Mouse (Mus musculus) embryonic stem cell, embryonic (primary cell): ENCODE measurements around the gene Prdx2.

Experiments used
- CTCF ChIA-PET, 4 experiments: fragments of 300-600 bp in 2 of 4; fragments of 350-600 bp in 2 of 4; sonication (Branson Sonifier 250); formaldehyde crosslinking; loops; one replicate each; lab custom pipeline; 2022; ENCODE audit warnings: inconsistent platforms in 2 of 4; lab: Charles Lee
- POLR2A ChIA-PET, 4 experiments: fragments of 300-600 bp in 2 of 4; fragments of 350-600 bp in 2 of 4; sonication (Branson Sonifier 250); formaldehyde crosslinking; loops; one replicate each; lab custom pipeline; 2022; ENCODE audit warnings: antibody characterized with exemption in 4 of 4, inconsistent platforms in 1 of 4; lab: Charles Lee

The Prdx2 gene

GRCm38 (mm10) chr8:84967532-84968304 is 1.7 kb upstream of the Prdx2 start:
- ChIA-PET CTCF (interaction anchor here (0.7 to 2.8 kb wide), 12 partner anchors 8 to 152 kb away, joined by 3 to 34 read pairs (median 4); partner anchors contain the start of genes Hook2 (in 1 of the 4) and Junb (in 1 of the 4)), POLR2A (interaction anchor here in 3 of 4 experiments (0.6 to 30.0 kb wide), 37 partner anchors 11 to 310 kb away, joined by 3 to 992 read pairs (median 5); partner anchors contain the start of genes Tnpo2 (in 3 of the 3), Dhps (in 2 of the 3), Hook2 (in 2 of the 3) and Junb (in 2 of the 3))

DNA sequence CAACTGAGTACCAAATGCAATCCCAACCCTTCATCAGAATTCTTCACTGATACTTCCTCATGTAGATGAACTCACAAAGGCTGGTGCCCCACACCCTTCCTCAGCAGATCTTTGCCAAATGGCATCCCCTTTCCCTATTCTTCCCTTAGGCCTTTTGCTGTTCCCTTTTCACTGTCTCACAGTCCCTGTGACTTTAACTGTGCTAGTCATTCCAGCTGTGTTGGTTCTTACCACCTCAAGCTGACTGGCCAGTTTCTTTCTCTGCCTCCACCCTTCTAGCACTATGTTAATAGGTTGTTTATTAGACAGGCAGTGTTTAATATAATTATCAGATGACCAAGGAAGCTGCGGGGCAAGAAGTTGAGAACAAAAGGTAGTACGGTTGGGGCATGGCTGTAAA is 737 bp upstream of the Prdx2 start:
- CTCF ChIA-PET = interaction anchor here (0.5 to 2.2 kb wide), 8 partner anchors 12 to 579 kb away, joined by 3 to 8 read pairs (median 4); partner anchors contain the start of gene Hook2 (in 1 of the 4)
- POLR2A ChIA-PET = interaction anchor here (0.6 to 30.0 kb wide), 37 partner anchors 11 to 332 kb away, joined by 3 to 992 read pairs (median 4); partner anchors contain the start of genes Junb (in 3 of the 4), Dhps (in 2 of the 4), Hook2 (in 2 of the 4) and Tnpo2 (in 2 of the 4)

DNA sequence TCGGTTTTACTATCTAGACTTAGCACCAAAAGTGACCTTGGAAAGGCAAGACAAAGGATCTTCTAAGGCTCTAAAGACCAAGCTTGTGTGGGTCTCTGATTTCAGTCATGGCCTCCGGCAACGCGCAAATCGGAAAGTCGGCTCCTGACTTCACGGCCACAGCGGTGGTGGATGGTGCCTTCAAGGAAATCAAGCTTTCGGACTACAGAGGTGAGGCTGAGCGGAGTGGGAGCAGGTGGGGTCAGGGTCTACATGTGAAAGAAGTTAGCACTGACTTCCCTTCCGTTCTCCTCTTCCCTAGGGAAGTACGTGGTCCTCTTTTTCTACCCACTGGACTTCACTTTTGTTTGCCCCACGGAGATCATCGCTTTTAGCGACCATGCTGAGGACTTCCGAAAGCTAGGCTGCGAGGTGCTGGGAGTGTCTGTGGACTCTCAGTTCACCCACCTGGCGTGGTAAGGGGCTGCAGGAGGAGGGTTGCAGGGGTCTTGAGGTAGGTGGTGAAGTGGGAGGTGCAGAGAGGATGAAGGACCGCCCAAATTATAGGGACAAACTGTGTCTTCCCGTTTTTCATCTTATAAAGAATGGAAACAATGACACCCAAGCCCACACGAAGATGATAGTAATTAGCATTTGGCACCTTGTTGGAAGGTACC is 876 bp downstream of the Prdx2 start:
- ChIA-PET CTCF (interaction anchor here in 1 of 4 experiments (0.9 to 1.1 kb wide), 2 partner anchors 20 to 28 kb away, joined by 3 read pairs; partner anchors contain the start of gene Hook2), POLR2A (interaction anchor here in 3 of 4 experiments (0.6 to 30.0 kb wide), 34 partner anchors 9 to 123 kb away, joined by 3 to 992 read pairs (median 4); partner anchors contain the start of genes Junb (in 3 of the 3), Tnpo2 (in 3 of the 3), Calr (in 2 of the 3) and Dhps (in 2 of the 3))

- ChIA-PET CTCF (interaction anchor here in 1 of 4 experiments (1.1 kb wide), 1 partner anchor 19 kb away, joined by 3 read pairs; the partner anchor contains the start of gene Hook2), POLR2A (interaction anchor here in 3 of 4 experiments (0.6 to 30.0 kb wide), 17 partner anchors 10 to 840 kb away, joined by 3 to 992 read pairs (median 5); partner anchors contain the start of genes Hook2 (in 2 of the 3), Junb (in 2 of the 3), Tnpo2 (in 2 of the 3) and Calr (in 1 of the 3))
These were observed 1.5 kb downstream of the Prdx2 start for GRCm38 (mm10) chr8:84970913-84971312.

GRCm38 (mm10) chr8:84973079-84973478 is 3.7 kb downstream of the Prdx2 start:
- POLR2A ChIA-PET = interaction anchor here (0.6 to 30.0 kb wide), 17 partner anchors 2 to 126 kb away, joined by 3 to 992 read pairs (median 74); partner anchors contain the start of genes Dhps (in 2 of the 4), Hook2 (in 2 of the 4), Junb (in 2 of the 4) and Tnpo2 (in 2 of the 4)
- CTCF ChIA-PET = interaction anchor here in 2 of 4 experiments (0.7 to 10.4 kb wide), 7 partner anchors 15 to 484 kb away, joined by 3 to 250 read pairs (median 74); partner anchors contain the start of gene Hook2 (in 2 of the 2)

GRCm38 (mm10) chr8:84973803-84974542 is 4.6 kb downstream of the Prdx2 start:
- POLR2A ChIA-PET = interaction anchor here (0.5 to 30.0 kb wide), 44 partner anchors 1 to 442 kb away, joined by 3 to 992 read pairs (median 10); partner anchors contain the start of genes Hook2 (in 4 of the 4), Dhps (in 3 of the 4), Trir (in 3 of the 4) and Asna1 (in 2 of the 4)
- CTCF ChIA-PET = interaction anchor here (0.5 to 10.4 kb wide), 41 partner anchors 7 to 1612 kb away, joined by 3 to 250 read pairs (median 5); partner anchors contain the start of genes Hook2 (in 3 of the 4), Tnpo2 (in 2 of the 4) and Man2b1 (in 1 of the 4)

- ChIA-PET CTCF (interaction anchor here (0.5 to 10.4 kb wide), 47 partner anchors 8 to 482 kb away, joined by 3 to 250 read pairs (median 5); partner anchors contain the start of genes Hook2 (in 3 of the 4), Tnpo2 (in 2 of the 4) and Man2b1 (in 1 of the 4)), POLR2A (interaction anchor here (0.5 to 30.0 kb wide), 55 partner anchors 2 to 442 kb away, joined by 3 to 992 read pairs (median 8); partner anchors contain the start of genes Hook2 (in 4 of the 4), Dhps (in 3 of the 4), Trir (in 3 of the 4) and Asna1 (in 2 of the 4))
These were observed 5.3 kb downstream of the Prdx2 start for GRCm38 (mm10) chr8:84974543-84975142.

DNA sequence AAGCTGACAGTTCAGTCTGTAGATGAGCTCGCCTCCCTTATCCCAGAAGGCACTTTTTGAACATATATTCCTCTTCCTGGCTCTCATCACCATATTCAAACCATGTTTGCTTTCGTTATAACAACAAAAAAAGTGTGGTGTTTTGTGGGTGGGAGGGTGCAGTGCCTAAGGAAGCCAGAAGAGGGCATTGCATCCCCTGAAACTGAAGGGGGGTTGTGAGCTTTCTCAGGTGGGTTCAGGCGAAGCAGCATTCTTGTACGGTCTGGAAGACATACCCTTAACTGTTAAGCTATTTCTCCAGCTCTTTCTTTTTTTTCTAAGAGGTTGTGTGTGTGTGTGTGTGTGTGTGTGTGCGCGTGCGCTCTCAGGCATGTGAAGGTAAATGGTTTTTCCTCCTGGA is 6.0 kb downstream of the Prdx2 start:
- ChIA-PET CTCF (interaction anchor here (0.6 to 10.4 kb wide), 54 partner anchors 9 to 507 kb away, joined by 3 to 250 read pairs (median 5); partner anchors contain the start of genes Hook2 (in 3 of the 4), Tnpo2 (in 2 of the 4), Dnase2a (in 1 of the 4) and Nacc1 (in 1 of the 4)), POLR2A (interaction anchor here (0.5 to 30.0 kb wide), 89 partner anchors 3 to 448 kb away, joined by 3 to 992 read pairs (median 10); partner anchors contain the start of genes Hook2 (in 4 of the 4), Asna1 (in 3 of the 4), Dhps (in 3 of the 4) and Tnpo2 (in 3 of the 4))

DNA sequence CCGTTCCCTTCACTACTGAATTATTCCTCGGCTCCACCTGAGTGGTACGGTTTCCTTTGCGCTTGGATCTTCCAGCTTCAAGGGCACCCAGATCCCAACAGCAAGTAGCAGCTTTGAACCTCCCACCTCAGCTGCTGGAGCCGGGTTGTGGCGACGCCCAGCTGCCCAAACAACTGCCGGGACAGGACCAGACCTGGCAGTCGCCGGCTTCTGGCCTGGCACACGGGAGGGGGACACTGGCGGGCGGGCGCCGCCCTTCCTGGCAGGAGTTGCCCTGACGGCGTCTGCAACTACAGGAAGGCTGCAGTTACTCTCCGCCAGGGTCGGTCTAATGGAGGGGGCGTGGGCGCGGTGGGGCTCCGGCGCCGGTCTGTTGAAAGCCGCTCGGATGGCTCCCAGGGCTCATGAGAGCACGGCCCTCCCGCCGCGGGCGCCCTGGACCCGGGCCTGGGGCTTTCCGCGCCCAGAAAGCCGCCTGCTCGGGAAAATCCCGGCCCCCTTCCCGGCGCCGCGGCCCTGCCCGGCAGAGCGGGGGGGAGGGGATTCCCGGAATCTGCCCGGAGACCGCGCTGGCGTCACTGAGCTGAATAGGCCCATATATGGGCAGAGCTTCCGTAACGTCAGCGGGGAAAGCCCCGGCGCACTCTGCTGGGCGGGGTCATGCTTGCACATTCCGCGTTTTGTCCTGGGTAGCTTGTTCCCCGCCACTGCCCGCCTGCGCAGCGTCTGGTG is 6.8 kb downstream of the Prdx2 start:
- POLR2A ChIA-PET = interaction anchor here (0.5 to 30.0 kb wide), 116 partner anchors 4 to 910 kb away, joined by 3 to 992 read pairs (median 8); partner anchors contain the start of genes Hook2 (in 4 of the 4), Asna1 (in 3 of the 4), Calr (in 3 of the 4) and Dhps (in 3 of the 4)
- CTCF ChIA-PET = interaction anchor here (0.6 to 10.4 kb wide), 52 partner anchors 9 to 506 kb away, joined by 3 to 250 read pairs (median 6); partner anchors contain the start of genes Hook2 (in 3 of the 4), Tnpo2 (in 2 of the 4), Trir (in 2 of the 4) and Dnase2a (in 1 of the 4)

DNA sequence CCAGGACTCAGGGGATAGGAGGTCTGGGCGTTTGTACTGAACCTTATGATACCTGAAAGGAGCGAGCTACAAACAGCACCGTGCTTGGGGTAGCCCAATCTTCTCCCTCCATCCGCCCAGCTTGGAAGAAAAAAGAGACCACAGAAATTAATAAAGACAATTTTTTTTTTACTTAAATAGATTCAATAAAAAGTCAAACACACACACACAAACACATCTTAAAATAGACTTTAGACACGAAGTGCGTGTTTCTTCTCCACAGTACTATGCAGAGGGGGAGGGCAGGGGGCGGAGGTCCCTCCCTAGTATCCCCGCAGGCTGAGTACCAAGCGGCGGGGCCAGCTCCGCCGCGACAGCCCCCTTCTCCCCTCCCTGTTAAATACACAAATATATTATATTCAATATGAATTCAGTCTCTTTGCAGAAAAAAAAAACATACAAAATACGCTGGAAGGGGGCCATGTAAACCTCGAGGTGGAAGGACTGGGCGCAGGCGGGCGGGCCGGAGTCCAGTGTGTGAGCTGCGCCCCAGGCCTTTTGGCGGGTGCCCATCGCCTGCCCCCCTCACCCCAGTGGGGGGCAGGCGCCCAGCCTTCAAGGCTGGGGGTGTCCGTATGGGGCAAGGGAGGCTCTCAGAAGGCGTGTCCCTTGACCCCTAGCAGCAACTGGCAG is 7.5 kb downstream of the Prdx2 start:
- ChIA-PET CTCF (interaction anchor here (0.5 to 10.4 kb wide), 38 partner anchors 8 to 506 kb away, joined by 3 to 250 read pairs (median 7); partner anchors contain the start of genes Hook2 (in 3 of the 4), Nacc1 (in 1 of the 4), Tnpo2 (in 1 of the 4) and Trir (in 1 of the 4)), POLR2A (interaction anchor here (0.6 to 30.0 kb wide), 113 partner anchors 4 to 910 kb away, joined by 3 to 992 read pairs (median 9); partner anchors contain the start of genes Hook2 (in 4 of the 4), Asna1 (in 3 of the 4), Calr (in 3 of the 4) and Dhps (in 3 of the 4))

GRCm38 (mm10) chr8:84977435-84978247 is 8.3 kb downstream of the Prdx2 start:
- CTCF ChIA-PET = interaction anchor here (0.5 to 10.4 kb wide), 20 partner anchors 10 to 162 kb away, joined by 3 to 250 read pairs (median 6); partner anchors contain the start of gene Hook2 (in 2 of the 4)
- POLR2A ChIA-PET = interaction anchor here (0.6 to 30.0 kb wide), 85 partner anchors 5 to 1392 kb away, joined by 3 to 992 read pairs (median 9); partner anchors contain the start of genes Dhps (in 4 of the 4), Asna1 (in 3 of the 4), Hook2 (in 3 of the 4) and Tnpo2 (in 3 of the 4)

GRCm38 (mm10) chr8:84978248-84978940 is 9.0 kb downstream of the Prdx2 start, which contains the start of gene Junb:
Junb (minus strand) TSS chr8:84978718.
- CTCF ChIA-PET = interaction anchor here (0.6 to 10.4 kb wide), 16 partner anchors 9 to 1104 kb away, joined by 3 to 250 read pairs (median 6); partner anchors contain the start of genes Hook2 (in 2 of the 4) and Tnpo2 (in 1 of the 4)
- POLR2A ChIA-PET = interaction anchor here (0.5 to 30.0 kb wide), 67 partner anchors 6 to 1392 kb away, joined by 3 to 992 read pairs (median 9); partner anchors contain the start of genes Dhps (in 4 of the 4), Asna1 (in 3 of the 4), Calr (in 3 of the 4) and Gm49661 (in 3 of the 4)
